Mouse (Mus musculus) brain, embryonic 14.5 days (tissue): ENCODE results near the gene Pmm1.

Experiments used
- CTCF ChIP-seq: fragments of 200-500 bp; IDR thresholded peaks from 2 replicates; pipeline ENCODE4 v1.5.1; 2012; ENCODE audit warnings: inconsistent platforms, mild to moderate bottlenecking, moderate library complexity, borderline replicate concordance; ENCODE audit not compliant: insufficient read depth, insufficient read length; ENCODE audit errors: extremely low read depth
- POLR2A ChIP-seq: fragments of 200-500 bp; IDR thresholded peaks from 2 replicates; pipeline ENCODE4 v1.6.1; 2012; ENCODE audit warnings: mild to moderate bottlenecking, inconsistent platforms, borderline replicate concordance; ENCODE audit not compliant: poor library complexity, insufficient read depth, insufficient read length, severe bottlenecking; ENCODE audit errors: extremely low read depth

GRCm38 (mm10) chr15:81917201-81917600 is 43.5 kb downstream of the Pmm1 start:
- TF ChIP-seq CTCF (no peak), POLR2A (no peak)
